Mouse (Mus musculus) small intestine, adult 10 weeks (tissue): ENCODE results near the gene Syngr4. TPM values are rescaled to one million over a fixed set of nuclear protein-coding genes. Genes with fewer than 3 reads are reported as not detected.

Source experiments
- polyA plus RNA-seq: library from polyadenylated mRNA; stranded (reverse); fragments of 350-450 nt; fragmentation: Illumina TruSeq; extraction: RNeasy Lipid Tissue Mini Kit (QIAGEN cat#74804); gene quantifications from one replicate; pipeline ENCODE4 v1.2.3, GENCODE M21; 2014; ENCODE audit warnings: low replicate concordance

Gene Syngr4
- polyA plus RNA-seq: not detected

GRCm38 (mm10) chr7:45896517-45897257 lies at the start of gene Syngr4, which contains the start of gene Tmem143:
Syngr4 (minus strand) TSS chr7:45896714.
Tmem143 (plus strand) TSS chr7:45896941.

GRCm38 (mm10) chr7:45923762-45924428 lies 27.4 kb upstream of the Syngr4 start, which contains the start of gene Ccdc114:
Ccdc114 (plus strand) TSS chr7:45924072.

GRCm38 (mm10) chr7:45921242-45921621 lies 24.7 kb upstream of the Syngr4 start, which contains the start of gene Emp3:
Emp3 (minus strand) TSS chr7:45921404.

GRCm38 (mm10) chr7:45878278-45878677 lies 18.2 kb downstream of the Syngr4 start, which contains the start of gene Grin2d:
Grin2d (minus strand) TSS chr7:45878378.

GRCm38 (mm10) chr7:45872624-45873023 lies 23.9 kb downstream of the Syngr4 start, which contains the start of gene Kdelr1:
Kdelr1 (plus strand) TSS chr7:45872772.

Other genes starting within 250 kb of the Syngr4 start
- gene Fut2, start 230.3 kb downstream of the Syngr4 start, polyA plus RNA-seq: 0.22 TPM
- gene Ntn5, start 212.7 kb downstream of the Syngr4 start, polyA plus RNA-seq: not detected
- gene Sec1, start 202.3 kb downstream of the Syngr4 start, polyA plus RNA-seq: not detected
- gene Car11, start 196.9 kb downstream of the Syngr4 start, polyA plus RNA-seq: not detected
- gene Dbp, start 191.6 kb downstream of the Syngr4 start, polyA plus RNA-seq: 3.8 TPM
- 1.6 TPM for gene Rpl18, start 181.3 kb downstream of the Syngr4 start, polyA plus RNA-seq
- 1.3 TPM for gene Sphk2, start 178.7 kb downstream of the Syngr4 start, polyA plus RNA-seq
- 3.8 TPM for gene Fam83e, start 175.5 kb downstream of the Syngr4 start, polyA plus RNA-seq
- gene Spaca4, start 170.9 kb downstream of the Syngr4 start, polyA plus RNA-seq: not detected
- not detected for gene Lmtk3, start 113.0 kb downstream of the Syngr4 start, polyA plus RNA-seq
- 5.5 TPM for gene Sult2b1, start 112.0 kb downstream of the Syngr4 start, polyA plus RNA-seq
- gene Cyth2, start 82.1 kb downstream of the Syngr4 start, polyA plus RNA-seq: 10.0 TPM
- gene Kcnj14, start 71.9 kb downstream of the Syngr4 start, polyA plus RNA-seq: not detected
- gene Grwd1, start 65.8 kb downstream of the Syngr4 start, polyA plus RNA-seq: not detected
- 87.2 TPM for gene Kdelr1, start 23.9 kb downstream of the Syngr4 start, polyA plus RNA-seq
- not detected for gene Grin2d, start 18.3 kb downstream of the Syngr4 start, polyA plus RNA-seq
- gene Tmem143, start 227 bp upstream of the Syngr4 start, polyA plus RNA-seq: 0.22 TPM
- not detected for gene Emp3, start 24.7 kb upstream of the Syngr4 start, polyA plus RNA-seq
- 2.7 TPM for gene Ccdc114, start 27.4 kb upstream of the Syngr4 start, polyA plus RNA-seq
- 0.37 TPM for gene Abcc6, start 133.6 kb upstream of the Syngr4 start, polyA plus RNA-seq
- gene Nomo1, start 137.0 kb upstream of the Syngr4 start, polyA plus RNA-seq: 4.3 TPM
- gene Kcnj11, start 204.1 kb upstream of the Syngr4 start, polyA plus RNA-seq: not detected